Mouse (Mus musculus) spleen, postnatal 0 days (tissue): ENCODE results near the gene Gen1. TPM values are rescaled to one million over a fixed set of nuclear protein-coding genes. Genes with fewer than 3 reads are reported as not detected.

Experiments used
- polyA plus RNA-seq: library from polyadenylated mRNA; unstranded; fragments of >200 nt; fragmentation: Nextera tagmentation; extraction: Ambion mirVana; gene quantifications from 2 replicates; pipeline ENCODE4 v1.2.1, GENCODE M21; 2015

The Gen1 gene
- 8.0 and 10.3 TPM in 2 replicates for polyA plus RNA-seq

DNA sequence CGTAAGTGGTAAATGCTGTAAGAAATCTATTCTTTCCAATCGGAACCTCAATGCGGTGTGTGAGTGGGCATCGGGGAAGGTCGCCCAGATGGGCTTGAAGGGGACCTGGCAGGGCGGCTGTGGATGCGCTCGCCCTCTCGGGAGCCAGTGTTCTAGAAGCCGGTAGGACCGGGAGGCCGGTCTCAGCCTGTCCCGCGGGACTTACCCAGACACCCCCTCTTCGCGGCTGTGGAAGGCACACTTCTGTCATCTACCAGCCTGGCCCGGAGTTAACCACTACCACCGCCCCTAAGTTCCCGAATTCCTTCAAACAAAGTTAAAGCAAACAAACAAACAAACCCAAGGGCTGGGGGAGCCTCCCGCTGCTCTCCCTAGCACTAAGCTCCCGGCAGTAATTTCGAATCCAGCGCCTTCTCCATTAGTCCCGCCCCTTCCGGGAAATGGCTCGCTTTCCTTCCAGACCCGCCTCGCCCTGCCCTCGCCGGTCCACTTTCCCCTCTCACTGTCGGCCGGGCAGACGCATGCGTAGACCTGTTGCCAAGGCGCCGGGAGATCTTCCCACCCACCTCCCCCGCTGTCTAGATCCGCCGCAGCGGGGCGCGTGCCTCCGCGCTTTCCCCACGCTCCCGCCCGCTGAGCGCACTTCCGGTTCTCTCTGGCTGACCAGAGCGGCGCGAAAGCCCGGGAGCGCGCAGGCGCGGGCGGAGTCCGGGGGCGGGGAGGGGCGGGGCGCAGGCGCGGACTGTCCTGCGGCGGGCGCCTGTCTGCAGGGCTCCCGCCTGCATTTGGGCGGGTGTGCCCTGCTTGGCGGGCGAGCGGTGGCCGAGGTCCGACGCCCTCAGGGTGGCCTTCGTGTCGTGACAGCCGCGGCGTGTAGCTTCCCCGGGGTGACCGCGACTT, at the start of gene Gen1, which contains the start of gene Smc6:
Gene Gen1, minus strand, starts transcription at position 420 of the 900 bp plus-strand sequence.
Gene Smc6, plus strand, starts transcription at position 505 of the 900 bp plus-strand sequence.

DNA sequence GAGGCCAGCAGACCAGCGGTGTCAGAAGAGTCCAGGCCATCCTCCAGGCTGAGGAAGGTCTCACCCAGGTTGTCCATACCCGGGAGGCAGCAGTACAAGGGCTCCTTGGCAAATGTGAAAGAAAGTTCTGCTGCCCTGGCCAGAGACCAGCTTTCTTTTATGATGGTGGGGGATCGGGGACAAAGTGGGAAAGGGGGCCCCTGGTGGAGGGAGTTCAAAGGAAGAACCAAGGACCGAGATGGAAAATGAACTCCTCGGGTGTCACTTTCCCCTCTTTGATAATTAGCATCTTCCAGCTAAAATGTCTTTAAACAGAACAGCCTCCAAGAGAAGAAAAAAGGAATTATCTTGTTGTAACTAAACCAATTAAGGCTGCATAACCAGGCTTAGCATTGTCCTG, 56.7 kb downstream of the Gen1 start, which contains the start of gene Msgn1:
Gene Msgn1, minus strand, starts transcription at position 101 of the 400 bp plus-strand sequence.

Other genes starting within 250 kb of the Gen1 start
- gene Kcns3, start 114.7 kb downstream of the Gen1 start, polyA plus RNA-seq, result 2.2 and 2.8 TPM in 2 replicates
- not detected in 2 replicates for gene Msgn1, start 56.8 kb downstream of the Gen1 start, polyA plus RNA-seq
- 135 and 147 TPM in 2 replicates for gene Smc6, start 85 bp upstream of the Gen1 start, polyA plus RNA-seq
- not detected in 2 replicates for gene Vsnl1, start 170.8 kb upstream of the Gen1 start, polyA plus RNA-seq
- 0.07 TPM in 1 of 2 replicates, not detected in the other for gene Rad51ap2, start 190.3 kb upstream of the Gen1 start, polyA plus RNA-seq